In genomic region chr5:150702714-150703113, GRCm38 (mm10) we compare ENCODE assay signal across 9 mouse cellular contexts. TPM values are rescaled to one million over a fixed set of nuclear protein-coding genes. Genes with fewer than 3 reads are reported as not detected.
A peak's percentile ranks its signal among the peaks of the same experiment; 100 is the strongest.
DNase-seq lines count a peak whose midpoint lies in the region; ATAC-seq and TF ChIP-seq lines count a peak whose summit lies in the region.
"Had no signal": no experiment of that assay in that cellular context is flagged by ENCODE, and none has a peak within 500 bp of the region (broad histone marks: within the 10 kb centered on the region; RNA-seq: fewer than 3 reads in every experiment).

No protein-coding gene starts in this region.

- H3K4me2 ChIP-seq in embryonic facial prominence, embryonic 11.5 days (ENCODE audit: low read depth, low read length) = no peak overlapping the region
- no peak overlapping the region for H3K4me2 ChIP-seq in midbrain, postnatal 0 days (ENCODE audit: low read depth, low read length, poor library complexity, severe bottlenecking)
- H3K4me2 ChIP-seq in midbrain, embryonic 13.5 days (replicated peaks) = no peak overlapping the region
- H3K4me2 ChIP-seq: heart, embryonic 15.5 days had no signal

- no peak overlapping the region for H3K9ac ChIP-seq in embryonic facial prominence, embryonic 11.5 days (replicated peaks; ENCODE audit: low read length)
- no peak overlapping the region for H3K9ac ChIP-seq in midbrain, postnatal 0 days (replicated peaks; ENCODE audit: low read length, poor library complexity, severe bottlenecking)
- H3K9ac ChIP-seq in midbrain, embryonic 13.5 days (replicated peaks) = no peak overlapping the region
- H3K9ac ChIP-seq: heart, embryonic 15.5 days had no signal

- peak; percentile 10 for DNase-seq in embryonic facial prominence, embryonic 11.5 days (ENCODE audit: low spot score)
- DNase-seq in embryonic facial prominence, embryonic 10.5 days (ENCODE audit: low spot score) = no peak
- DNase-seq in midbrain, postnatal 0 days (ENCODE audit: low spot score) = peak; percentile 53
- DNase-seq in adrenal gland, postnatal 25 days = peak; percentile 9
- DNase-seq in lung, postnatal 10 days = peak; percentile 54
- no peak for DNase-seq in neural tube, embryonic 10.5 days (ENCODE audit: extremely low spot score, low spot score)

- no peaks in the 10 kb centered on the region for H3K9me3 ChIP-seq in embryonic facial prominence, embryonic 11.5 days (replicated peaks; ENCODE audit: control insufficient read depth, low read length)
- no peaks in the 10 kb centered on the region for H3K9me3 ChIP-seq in embryonic facial prominence, embryonic 10.5 days
- H3K9me3 ChIP-seq in midbrain, postnatal 0 days (ENCODE audit: low read length) = no peaks in the 10 kb centered on the region
- no peaks in the 10 kb centered on the region for H3K9me3 ChIP-seq in midbrain, embryonic 13.5 days
- H3K9me3 ChIP-seq: heart, embryonic 15.5 days had no signal

- ATAC-seq in embryonic facial prominence, embryonic 11.5 days (replicated peaks; ENCODE audit: insufficient number of reproducible peaks, low FRiP score, low TSS enrichment, low read depth) = no peak
- ATAC-seq in midbrain, postnatal 0 days (ENCODE audit: low FRiP score) = no peak
- no peak for ATAC-seq in midbrain, embryonic 13.5 days
- peak; percentile 59 to 60 for ATAC-seq in hematopoietic stem cell, adult 5-6 weeks (replicated peaks in 1 of 2; ENCODE audit: insufficient read depth in 1 of 2, low FRiP score in 2 of 2, low TSS enrichment in 1 of 2, low read depth in 1 of 2, poor library complexity in 2 of 2, severe bottlenecking in 2 of 2)

- H3K27ac ChIP-seq in embryonic facial prominence, embryonic 11.5 days (replicated peaks; ENCODE audit: low read depth, low read length) = no peak overlapping the region
- H3K27ac ChIP-seq in embryonic facial prominence, embryonic 10.5 days (replicated peaks) = no peak overlapping the region
- H3K27ac ChIP-seq in midbrain, postnatal 0 days (ENCODE audit: low read depth, low read length) = no peak overlapping the region
- no peak overlapping the region for H3K27ac ChIP-seq in midbrain, embryonic 13.5 days
- H3K27ac ChIP-seq: heart, embryonic 15.5 days had no signal

- H3K4me3 ChIP-seq in embryonic facial prominence, embryonic 11.5 days (ENCODE audit: low read depth, low read length) = no peak overlapping the region
- no peak overlapping the region for H3K4me3 ChIP-seq in embryonic facial prominence, embryonic 10.5 days
- no peak overlapping the region for H3K4me3 ChIP-seq in midbrain, postnatal 0 days (ENCODE audit: low read depth, low read length)
- no peak overlapping the region for H3K4me3 ChIP-seq in midbrain, embryonic 13.5 days (replicated peaks)
- H3K4me3 ChIP-seq: heart, embryonic 15.5 days had no signal

- H3K27me3 ChIP-seq in embryonic facial prominence, embryonic 11.5 days (ENCODE audit: control insufficient read depth, insufficient read depth, low read length) = no peaks in the 10 kb centered on the region
- H3K27me3 ChIP-seq in embryonic facial prominence, embryonic 10.5 days (replicated peaks; ENCODE audit: low read depth, poor library complexity, severe bottlenecking) = no peaks in the 10 kb centered on the region
- no peaks in the 10 kb centered on the region for H3K27me3 ChIP-seq in midbrain, postnatal 0 days (ENCODE audit: insufficient read depth, low read length)
- no peaks in the 10 kb centered on the region for H3K27me3 ChIP-seq in midbrain, embryonic 13.5 days
- H3K27me3 ChIP-seq: heart, embryonic 15.5 days had no signal

- no peaks in the 10 kb centered on the region for H3K36me3 ChIP-seq in embryonic facial prominence, embryonic 11.5 days (replicated peaks; ENCODE audit: control insufficient read depth, insufficient read depth, low read depth, low read length)
- H3K36me3 ChIP-seq in embryonic facial prominence, embryonic 10.5 days (replicated peaks) = peaks cover 34% of the 10 kb centered on the region
- H3K36me3 ChIP-seq in midbrain, postnatal 0 days (ENCODE audit: insufficient read depth, low read length) = no peaks in the 10 kb centered on the region
- peaks cover 7% of the 10 kb centered on the region for H3K36me3 ChIP-seq in midbrain, embryonic 13.5 days

- peak; percentile 70 for TF ChIP-seq CTCF in midbrain, postnatal 0 days (IDR thresholded peaks at IDR 0.05)

- 77% methylated on average over 2 of the region's 2 CpGs for whole genome bisulfite sequencing in embryonic facial prominence, embryonic 11.5 days
- 84% methylated on average over 2 of the region's 2 CpGs for WGBS in embryonic facial prominence, embryonic 10.5 days
- 66% methylated on average over 2 of the region's 2 CpGs for WGBS in midbrain, postnatal 0 days
- WGBS in midbrain, embryonic 13.5 days = 71% methylated on average over 2 of the region's 2 CpGs

- no peaks in the 10 kb centered on the region for H3K4me1 ChIP-seq in embryonic facial prominence, embryonic 11.5 days (ENCODE audit: control insufficient read depth, insufficient read depth, low read length)
- H3K4me1 ChIP-seq in embryonic facial prominence, embryonic 10.5 days = no peaks in the 10 kb centered on the region
- no peaks in the 10 kb centered on the region for H3K4me1 ChIP-seq in midbrain, postnatal 0 days (ENCODE audit: insufficient read depth, low read length)
- no peaks in the 10 kb centered on the region for H3K4me1 ChIP-seq in midbrain, embryonic 13.5 days (replicated peaks)

RNA-seq across cellular contexts. Expression of gene Pds5b, which starts 29.2 kb away (rescaled TPM):
- polyA plus RNA-seq in embryonic facial prominence, embryonic 11.5 days (2014; fragmentation: Nextera tagmentation; extraction: Ambion mirVana) = 50.9 and 56.5 TPM in 2 replicates
- 42.0 and 43.0 TPM in 2 replicates for polyA plus RNA-seq in embryonic facial prominence, embryonic 10.5 days (2016; fragmentation: Nextera tagmentation; extraction: Ambion mirVana)
- total RNA-seq in midbrain, postnatal 0 days (2014; rRNA removed) = 44.1 and 62.6 TPM in 2 replicates
- 17.9 and 18.8 TPM in 2 replicates for polyA plus RNA-seq in midbrain, postnatal 0 days (2015; fragmentation: Nextera tagmentation; extraction: Ambion mirVana)
- polyA plus RNA-seq in midbrain, embryonic 13.5 days (2015; fragmentation: Nextera tagmentation; extraction: Ambion mirVana) = 34.1 and 37.1 TPM in 2 replicates
- total RNA-seq in adrenal gland, postnatal 25 days (2021) = 29.5 and 30.1 TPM in 2 replicates
- total RNA-seq in hematopoietic stem cell, adult 5-6 weeks (2017) = 57.3 and 70.7 TPM in 2 replicates

RNA-seq across cellular contexts. Expression of gene N4bp2l2, which starts 36.7 kb away (rescaled TPM):
- polyA plus RNA-seq in embryonic facial prominence, embryonic 11.5 days (2014; fragmentation: Nextera tagmentation; extraction: Ambion mirVana) = 44.4 and 56.0 TPM in 2 replicates
- 37.6 and 37.7 TPM in 2 replicates for polyA plus RNA-seq in embryonic facial prominence, embryonic 10.5 days (2016; fragmentation: Nextera tagmentation; extraction: Ambion mirVana)
- total RNA-seq in midbrain, postnatal 0 days (2014; rRNA removed) = 38.9 and 63.4 TPM in 2 replicates
- 27.9 and 29.1 TPM in 2 replicates for polyA plus RNA-seq in midbrain, postnatal 0 days (2015; fragmentation: Nextera tagmentation; extraction: Ambion mirVana)
- polyA plus RNA-seq in midbrain, embryonic 13.5 days (2015; fragmentation: Nextera tagmentation; extraction: Ambion mirVana) = 32.9 and 38.1 TPM in 2 replicates
- 81.2 and 89.5 TPM in 2 replicates for total RNA-seq in adrenal gland, postnatal 25 days (2021)
- 123 and 145 TPM in 2 replicates for total RNA-seq in hematopoietic stem cell, adult 5-6 weeks (2017)

Comparison
In these comparisons a context has a peak if more than half of its experiments do, and no peak if none do; other contexts are left out.
1. DNase-seq: peak in embryonic facial prominence, embryonic 11.5 days (single experiment), midbrain, postnatal 0 days (single experiment), adrenal gland, postnatal 25 days (single experiment) and lung, postnatal 10 days (single experiment); none in embryonic facial prominence, embryonic 10.5 days (single experiment) and neural tube, embryonic 10.5 days (single experiment).
2. ATAC-seq: peak in hematopoietic stem cell, adult 5-6 weeks (2 of 2); none in embryonic facial prominence, embryonic 11.5 days (single experiment), midbrain, postnatal 0 days (single experiment) and midbrain, embryonic 13.5 days (single experiment).